Mouse (Mus musculus) megakaryocyte-erythroid progenitor cell, adult 5-6 weeks (primary cell): ENCODE measurements around the gene Dock1. TPM values are rescaled to one million over a fixed set of nuclear protein-coding genes. Genes with fewer than 3 reads are reported as not detected.

Source experiments
- ATAC-seq: replicated peaks from 2 replicates; pipeline ENCODE4 v1.8.0; 2016; ENCODE audit warnings: mild to moderate bottlenecking, inconsistent platforms; ENCODE audit not compliant: severe bottlenecking, poor library complexity, low FRiP score, low TSS enrichment
- total RNA-seq, 2 experiments: library from RNA; stranded (forward) in 1 of 2; stranded (reverse) in 1 of 2; fragments of 200-1000, 215-1000 nt in 1 of 2; fragments of >200 nt in 1 of 2; fragmentation: Nextera tagmentation in 1 of 2; gene quantifications; 2 replicates each; pipeline ENCODE4 v1.2.3; 2014 to 2017

The Dock1 gene
- total RNA-seq, 2 experiments from 2014 or later, result 0.56 TPM; not detected in 1

DNA sequence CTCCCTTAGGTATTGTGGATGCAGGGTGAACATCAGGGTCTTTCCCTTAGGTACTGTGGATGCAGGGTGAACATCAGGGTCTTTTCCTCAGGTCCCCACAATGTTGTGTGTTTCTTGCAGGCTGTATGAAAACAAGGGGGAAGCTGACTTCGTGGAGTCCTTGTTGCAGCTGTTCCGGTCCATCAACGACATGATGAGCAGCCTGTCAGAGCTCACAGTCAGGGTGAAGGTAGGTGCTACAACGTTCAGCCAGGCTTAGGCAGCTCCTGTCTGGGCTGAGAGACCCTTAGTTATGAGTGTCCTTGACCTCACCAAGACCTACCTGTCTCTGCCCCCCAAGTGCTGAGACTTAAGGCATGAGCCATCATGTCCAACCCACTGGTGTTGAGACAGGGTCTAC, 134.0 kb downstream of the Dock1 start:
- no peak for ATAC-seq

DNA sequence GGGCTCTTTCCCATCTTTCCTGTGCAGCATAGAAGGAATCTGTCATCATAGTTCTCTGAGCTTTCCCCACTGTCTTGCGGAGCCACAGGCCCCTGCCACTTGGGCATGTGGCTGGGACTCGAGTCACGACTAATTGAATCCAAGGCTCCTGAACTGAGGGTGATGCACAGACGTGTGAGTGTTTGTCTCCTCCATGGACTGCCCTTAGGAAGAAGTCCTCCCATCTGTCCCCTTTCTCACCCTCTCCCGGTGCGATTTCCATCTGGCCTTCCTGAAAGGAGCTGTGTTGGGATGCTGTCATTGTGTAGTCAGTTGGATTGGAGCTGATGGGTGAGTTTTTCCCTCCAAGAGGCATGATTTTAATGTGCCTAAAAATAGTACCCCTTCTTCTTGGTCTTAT, 136.3 kb downstream of the Dock1 start:
- ATAC-seq, result no peak

DNA sequence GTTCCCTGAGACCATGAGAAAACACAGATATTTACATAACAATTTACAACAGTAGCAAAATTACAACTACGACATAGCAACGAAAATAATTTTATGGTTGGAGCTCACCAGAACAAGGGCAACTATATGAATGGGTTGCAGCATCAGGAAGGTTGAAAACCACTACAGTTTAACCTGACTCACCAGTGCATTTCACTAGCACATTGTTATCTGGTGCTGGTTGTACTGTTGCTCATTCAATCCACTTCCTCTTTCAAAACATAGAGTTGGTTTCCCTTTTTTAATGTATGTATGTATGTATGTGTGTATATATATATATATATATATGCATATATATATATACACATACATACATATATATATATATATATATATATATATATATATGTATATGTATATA, 138.0 kb downstream of the Dock1 start:
- ATAC-seq, result no peak

DNA sequence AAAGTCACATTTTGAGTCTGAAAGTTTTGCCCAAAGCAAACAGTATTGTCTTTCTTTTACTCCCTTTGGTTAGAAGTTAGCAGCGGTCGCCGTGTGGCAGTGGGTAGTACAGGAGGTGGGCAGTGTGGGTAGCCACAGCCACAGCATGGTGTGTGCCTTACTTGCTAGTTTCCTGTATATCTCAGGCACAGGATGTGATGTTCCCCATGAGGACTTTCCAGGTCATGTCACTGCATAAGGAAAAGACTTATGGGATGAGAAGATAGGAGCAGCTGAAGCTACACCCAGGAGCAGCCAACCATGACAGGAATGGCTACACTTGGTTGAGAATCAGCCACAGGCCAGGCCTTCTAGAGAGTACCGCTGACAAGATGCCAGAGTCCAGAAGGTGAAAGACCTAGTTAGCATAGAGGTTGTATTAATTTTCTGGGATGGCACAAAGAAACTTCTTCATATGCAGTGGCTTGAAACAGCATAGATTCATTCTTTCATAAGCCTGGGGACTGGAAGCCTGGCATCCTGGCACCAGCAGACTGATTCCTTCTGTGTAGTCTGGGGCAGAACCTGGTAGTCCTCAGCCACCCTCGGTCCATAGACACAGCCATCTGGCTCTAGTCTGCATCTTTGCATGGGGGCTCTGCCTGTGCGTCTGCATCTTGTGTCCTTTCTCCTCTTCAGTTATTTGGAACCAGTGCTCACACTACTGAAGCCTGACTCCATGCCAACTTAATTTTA, 139.0 kb downstream of the Dock1 start:
- no peak for ATAC-seq

DNA sequence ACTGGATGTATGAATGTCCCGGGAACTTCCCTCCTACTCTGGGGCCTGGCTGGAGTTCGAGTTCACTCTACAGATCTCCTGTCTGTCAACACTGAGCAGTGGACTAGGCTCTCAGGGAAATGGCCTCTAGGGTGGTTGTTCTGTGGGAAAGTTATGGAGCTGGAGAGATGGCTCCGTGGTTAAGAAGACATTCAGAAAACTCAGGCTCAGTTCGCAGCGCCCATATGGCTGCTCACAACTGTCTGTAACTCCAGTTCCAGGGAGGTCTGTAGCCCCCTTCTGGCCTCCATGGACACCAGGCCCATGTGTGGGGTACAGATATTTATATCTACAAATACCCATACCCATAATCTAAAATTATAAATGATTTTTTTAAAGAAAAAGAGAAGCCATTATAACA, 148.0 kb downstream of the Dock1 start:
- no peak for ATAC-seq

DNA sequence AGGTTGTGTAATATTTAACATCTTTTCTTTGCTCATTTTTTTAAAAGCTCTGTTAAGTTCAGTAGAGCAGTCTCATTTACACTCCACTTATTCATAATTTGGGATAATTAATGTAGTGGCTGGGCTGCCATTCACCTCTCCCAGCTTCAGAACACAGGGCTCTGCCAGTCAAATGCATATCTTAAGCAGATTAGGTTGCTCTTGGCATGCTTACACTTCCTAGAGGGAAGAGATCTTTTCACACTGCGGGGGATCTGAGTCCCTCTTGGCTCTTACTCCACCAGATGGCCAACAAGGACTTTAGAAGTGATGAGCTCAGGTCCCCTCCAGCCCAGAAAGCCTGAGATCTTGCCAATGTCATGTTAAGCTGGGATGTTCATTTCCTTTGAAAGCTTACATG, 150.8 kb downstream of the Dock1 start:
- ATAC-seq, result no peak

DNA sequence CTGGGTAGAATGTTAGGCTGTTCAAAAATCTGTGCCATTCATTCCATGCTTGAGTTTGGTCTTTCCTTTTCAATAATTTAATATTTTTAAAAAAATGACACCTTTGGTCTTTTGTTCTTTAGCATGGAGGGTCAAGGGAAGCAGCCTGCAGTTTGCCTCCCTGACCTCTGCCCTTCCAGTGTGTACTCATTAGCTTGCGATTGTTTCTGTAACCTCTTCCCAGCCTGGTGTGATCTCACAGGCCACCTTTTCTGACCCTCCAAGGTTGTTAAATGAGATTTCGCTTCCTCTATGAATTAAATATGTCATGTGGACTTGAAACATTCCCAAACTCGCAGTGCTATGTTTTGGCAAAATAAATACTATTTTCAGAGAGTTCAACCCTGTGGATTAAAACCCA, 151.6 kb downstream of the Dock1 start:
- no peak for ATAC-seq

DNA sequence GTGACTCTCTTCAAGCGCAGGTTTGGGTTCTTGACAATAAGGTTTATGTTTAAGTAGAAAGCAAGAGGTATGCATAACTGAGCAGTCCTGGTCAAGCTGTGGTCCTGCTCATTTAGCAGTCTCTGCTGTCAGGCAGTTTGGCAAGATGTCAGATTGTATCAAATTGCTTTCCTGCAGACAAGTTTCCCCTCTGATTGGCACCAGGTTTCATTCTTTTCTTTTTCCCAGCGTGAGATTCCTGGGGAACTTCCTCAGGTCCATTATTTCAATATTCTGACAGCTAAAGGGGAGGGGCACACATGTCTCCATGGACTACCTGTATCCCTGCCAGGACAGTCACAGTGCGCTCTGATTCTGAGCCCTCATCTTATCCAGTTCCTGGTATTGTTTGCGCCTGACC, 153.4 kb downstream of the Dock1 start:
- ATAC-seq, result no peak

DNA sequence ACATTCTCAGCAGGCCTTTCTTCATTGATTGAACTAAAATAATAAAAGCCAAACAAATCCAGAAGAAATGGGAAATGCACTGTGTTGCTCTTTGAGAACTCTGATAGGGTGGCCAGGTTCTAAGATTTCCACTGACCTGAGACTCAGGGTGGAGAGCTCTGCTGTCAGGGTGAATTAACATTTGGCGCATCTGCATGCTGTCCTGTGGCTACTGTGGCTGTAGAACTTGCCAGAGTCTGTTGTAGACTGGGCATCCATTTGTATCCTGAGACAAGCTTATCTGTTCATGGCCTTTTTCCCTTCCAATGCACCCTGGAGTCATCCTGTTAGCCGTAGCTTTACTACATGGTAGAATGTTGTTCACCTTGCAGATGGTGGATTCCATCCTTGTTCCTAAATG, 169.6 kb downstream of the Dock1 start:
- ATAC-seq, result no peak

DNA sequence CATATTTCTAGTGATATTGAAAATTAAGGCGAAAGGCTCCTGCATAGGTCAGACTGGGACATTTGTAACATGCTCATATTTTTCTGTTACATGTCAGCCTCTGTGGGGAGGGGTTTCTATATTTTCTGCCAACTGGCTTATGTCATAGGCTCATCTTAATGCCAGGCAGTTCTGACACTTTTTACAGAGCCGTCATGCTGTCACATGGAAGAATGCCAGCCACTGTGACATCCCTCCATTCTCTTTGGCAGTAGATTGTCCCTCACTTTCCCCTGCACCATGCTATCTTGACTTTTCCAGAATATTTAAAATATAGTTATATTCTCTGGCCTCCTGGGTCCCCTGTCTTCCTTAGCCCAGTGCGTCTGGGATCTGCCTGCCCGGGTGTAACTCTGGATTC, 172.3 kb downstream of the Dock1 start:
- no peak for ATAC-seq

DNA sequence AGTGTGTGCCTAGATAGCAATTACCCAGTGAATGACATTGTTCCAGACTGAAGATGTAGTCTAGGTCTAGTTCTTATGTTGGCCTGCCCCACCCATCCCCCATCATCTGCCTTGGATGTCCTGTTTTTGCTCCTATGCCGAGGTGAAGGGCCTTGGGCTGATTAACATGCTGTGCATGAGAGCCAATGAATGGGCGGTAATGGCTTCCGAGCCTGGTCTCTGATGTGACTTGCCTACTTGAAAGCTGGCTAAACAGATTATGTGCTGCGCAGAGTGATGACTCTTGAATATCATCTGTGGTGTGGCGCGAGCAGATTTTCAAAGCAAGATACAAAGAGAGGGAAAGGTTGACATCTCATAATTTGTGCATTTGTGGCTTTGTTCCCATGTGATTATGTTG, 191.5 kb downstream of the Dock1 start:
- ATAC-seq, result no peak

DNA sequence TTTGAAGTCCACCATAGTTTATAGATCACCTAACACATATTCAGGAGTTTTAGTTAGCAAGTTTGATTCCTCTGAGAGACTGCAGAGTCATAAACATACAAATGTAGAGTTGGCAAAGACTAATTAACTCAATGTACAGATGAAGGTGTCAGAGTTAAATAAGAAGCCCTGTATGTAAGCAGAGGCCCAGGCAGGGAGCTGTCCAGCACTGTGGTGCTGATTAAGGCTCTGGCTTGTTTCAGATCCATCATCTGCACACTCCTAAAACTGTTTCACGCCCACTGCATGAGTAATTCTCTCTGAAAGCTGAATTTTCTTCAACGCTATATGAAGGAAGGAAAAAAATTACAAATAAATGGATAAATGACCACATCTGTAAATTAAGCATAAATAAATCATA, 193.7 kb downstream of the Dock1 start:
- no peak for ATAC-seq

DNA sequence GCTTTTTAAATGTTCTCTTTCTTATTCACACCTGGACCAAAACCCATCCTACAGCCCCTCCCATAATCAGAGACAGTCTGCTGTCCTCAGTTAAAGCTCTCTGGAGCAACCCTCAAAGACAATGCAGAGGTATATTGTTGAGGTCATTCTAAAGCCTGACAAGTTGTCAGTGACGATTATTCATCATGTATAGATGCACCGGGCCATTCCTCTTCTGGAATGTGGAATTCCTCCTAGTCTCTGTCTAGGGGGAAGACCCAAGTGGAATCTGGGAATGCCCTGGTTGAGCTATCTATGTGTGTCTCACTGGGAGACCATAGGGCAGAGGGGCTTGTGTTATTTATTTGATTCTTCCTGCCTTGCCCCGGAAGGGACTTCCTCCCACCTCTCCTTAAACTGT, 202.1 kb downstream of the Dock1 start:
- ATAC-seq, result no peak

DNA sequence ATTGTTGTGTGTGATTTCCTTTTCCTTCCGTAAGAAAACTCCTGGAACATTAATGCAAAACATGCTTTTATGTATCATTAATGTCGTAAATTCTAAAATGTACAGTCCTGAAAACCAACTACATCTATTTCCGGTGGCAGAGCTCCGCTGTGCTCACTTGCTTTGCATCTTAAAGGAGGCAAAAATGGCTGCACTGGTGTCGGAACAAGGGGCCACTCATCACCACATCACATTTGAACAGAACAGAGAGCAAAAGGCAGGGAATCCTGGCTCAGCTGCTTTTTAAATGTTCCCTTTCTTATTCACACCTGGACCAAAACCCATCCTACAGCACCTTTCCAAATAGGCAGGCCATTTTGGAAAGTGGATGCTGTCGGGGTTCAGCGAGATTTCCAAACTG, 202.5 kb downstream of the Dock1 start:
- ATAC-seq, result no peak

DNA sequence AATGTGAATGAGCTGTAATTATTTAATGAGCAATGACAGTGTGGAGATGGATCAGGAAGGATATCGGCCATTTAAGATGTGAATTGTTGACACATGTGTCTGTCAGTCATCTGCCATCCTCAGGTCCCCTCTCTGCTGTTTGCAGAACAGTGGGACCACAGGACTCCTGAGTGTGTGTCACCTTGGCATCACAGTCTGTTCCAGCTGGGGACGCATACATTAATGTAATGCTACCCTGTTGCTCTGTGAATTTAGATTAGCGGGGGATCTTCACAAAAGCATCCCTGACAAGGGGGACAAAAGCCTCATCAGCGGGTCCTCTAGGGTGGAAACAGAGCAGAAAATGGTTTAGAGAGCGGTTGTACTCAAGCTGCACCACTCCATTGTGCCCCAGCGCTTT, 208.5 kb downstream of the Dock1 start:
- no peak for ATAC-seq

DNA sequence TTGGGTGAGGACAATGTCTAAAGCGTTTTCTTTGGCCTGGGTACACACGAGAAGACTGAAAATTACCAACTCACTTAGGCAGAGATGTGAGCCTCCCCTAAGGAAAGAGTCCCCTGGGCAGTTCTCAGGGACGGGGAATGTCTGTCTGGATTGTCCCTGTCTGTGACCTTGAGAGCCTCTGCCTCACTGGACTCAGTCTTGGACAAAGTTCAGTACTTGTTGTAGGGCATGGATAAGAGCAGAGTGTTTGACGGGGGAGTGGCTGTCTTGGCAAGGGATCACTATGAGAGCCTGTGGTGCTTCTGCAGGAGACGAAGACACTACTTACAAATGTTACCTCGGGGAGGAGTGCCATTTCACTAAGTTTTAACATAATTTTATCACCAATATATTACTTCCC, 210.0 kb downstream of the Dock1 start:
- no peak for ATAC-seq

DNA sequence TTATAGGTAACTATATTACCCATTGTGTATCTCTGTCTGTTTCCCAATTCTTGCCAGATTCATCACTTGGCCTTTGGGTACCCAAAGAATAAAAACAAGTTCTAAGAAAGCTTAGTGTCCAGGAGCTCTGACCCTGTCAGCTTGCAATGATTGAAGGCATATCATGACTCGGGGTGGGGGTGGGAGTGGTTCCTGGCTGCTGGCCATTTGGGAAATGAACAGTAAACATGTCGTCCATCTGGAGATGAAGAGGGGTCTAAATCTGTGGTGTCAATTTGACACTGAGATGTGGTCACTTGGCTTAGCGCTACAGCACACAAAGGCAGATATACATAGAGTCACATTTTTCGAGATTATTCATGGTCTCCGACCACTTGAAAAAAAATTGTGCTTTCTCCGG, 213.1 kb downstream of the Dock1 start:
- no peak for ATAC-seq

DNA sequence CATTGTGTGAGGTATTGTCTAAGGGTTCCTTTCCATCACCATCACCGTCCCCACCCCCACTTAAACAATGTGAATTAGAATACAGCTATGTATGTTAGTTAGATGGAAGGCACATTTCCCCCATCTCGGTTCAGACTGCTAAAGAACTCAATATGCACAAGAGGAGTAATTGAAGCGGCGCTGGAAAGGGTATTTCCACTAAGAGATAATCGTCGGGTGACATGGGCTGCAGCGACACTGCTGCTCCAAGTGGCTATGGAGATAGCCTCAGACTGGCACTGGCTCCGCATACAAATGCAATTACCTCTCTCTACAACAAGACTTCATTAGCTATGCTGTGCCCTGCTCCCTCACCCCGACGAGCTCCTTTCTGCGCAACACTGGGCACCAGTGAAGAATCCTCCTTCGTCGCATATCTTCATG, 222.0 kb downstream of the Dock1 start:
- no peak for ATAC-seq

DNA sequence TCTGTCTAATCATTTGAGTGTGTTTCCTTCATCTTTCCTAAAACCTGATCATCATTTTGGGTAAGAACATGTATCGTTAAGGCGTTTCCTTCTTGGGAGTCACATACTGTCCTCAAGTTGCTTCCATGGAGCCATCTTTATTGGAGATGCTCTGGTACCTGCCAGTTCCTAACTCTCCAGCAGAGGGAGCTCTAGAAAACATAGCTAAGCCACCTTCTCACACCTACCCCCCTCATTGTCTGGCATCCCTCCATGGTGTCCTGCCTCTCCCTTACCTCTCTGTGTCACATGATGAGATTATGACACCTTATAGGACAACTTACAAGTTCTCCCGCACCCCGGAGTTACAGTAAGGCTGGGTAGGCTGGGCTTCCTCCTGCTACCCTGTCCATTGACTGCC, 222.5 kb downstream of the Dock1 start:
- ATAC-seq, result peak; percentile 79

DNA sequence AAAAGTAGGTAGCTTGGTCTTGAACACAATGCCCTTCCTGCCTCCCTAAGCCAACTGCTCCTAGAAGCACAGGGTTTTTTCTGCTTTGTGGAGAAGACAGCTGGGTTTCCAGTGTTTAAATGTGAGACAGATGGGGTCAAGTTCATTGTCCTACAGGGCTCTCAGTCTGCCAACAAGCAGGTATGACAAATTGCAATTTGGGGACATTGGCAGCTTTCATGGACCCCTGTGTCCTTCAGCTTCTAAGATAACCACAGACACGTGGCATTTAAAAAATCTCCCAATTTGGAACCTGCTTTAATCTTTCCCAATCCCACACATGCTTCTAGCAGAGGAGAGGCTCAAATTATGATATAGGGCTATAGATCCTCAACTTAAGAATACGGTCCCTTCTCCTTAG, 224.2 kb downstream of the Dock1 start:
- no peak for ATAC-seq

DNA sequence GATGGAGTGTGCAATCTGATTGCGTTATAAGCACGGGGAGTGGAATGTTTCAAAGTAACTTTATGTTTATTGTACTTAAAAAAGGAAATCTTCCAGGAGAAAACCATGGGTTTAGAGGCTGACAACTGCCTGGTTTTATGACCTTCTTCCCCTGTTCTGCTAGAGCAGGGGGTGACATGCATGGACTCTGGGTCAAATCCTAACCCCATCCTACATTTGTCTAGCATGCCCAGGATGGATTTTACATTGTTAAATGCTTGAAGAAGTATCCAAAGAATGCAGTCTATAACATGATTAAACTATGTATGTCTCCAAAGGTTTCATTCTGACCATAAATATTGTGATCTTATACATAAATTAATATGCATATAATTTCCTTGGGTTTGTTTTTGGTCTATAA, 229.0 kb downstream of the Dock1 start:
- ATAC-seq, result no peak

DNA sequence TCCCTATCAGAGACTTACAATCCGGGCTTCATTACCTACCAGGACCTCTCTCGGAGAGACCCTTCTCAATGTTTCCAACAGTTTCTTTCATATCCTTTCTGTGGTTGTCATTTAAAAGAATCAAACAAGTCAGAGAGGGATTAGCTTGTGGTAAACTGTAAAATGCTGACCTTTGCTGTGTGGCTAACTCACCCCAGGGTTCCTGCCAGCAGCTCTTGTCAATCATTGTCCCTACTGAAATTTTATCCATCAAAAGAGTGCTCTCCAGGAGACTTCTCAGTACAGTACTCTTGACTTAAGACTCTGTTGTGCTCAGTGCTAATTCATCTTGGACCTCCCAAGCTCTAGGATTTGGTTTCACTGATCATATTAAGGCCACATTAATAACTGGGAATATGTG, 231.5 kb downstream of the Dock1 start:
- no peak for ATAC-seq
